Mouse (Mus musculus) lung, embryonic 15.5 days (tissue): ENCODE measurements around the gene BC030500. TPM values are rescaled to one million over a fixed set of nuclear protein-coding genes. Genes with fewer than 3 reads are reported as not detected.

Experiments used
- ATAC-seq: fragments of 200-750 bp; cut with Nextera tagmentation; 2 replicates; pipeline ENCODE4 v1.8.0; 2017; ENCODE audit warnings: moderate number of reproducible peaks, borderline replicate concordance; ENCODE audit not compliant: low FRiP score, low TSS enrichment; ENCODE audit errors: extremely low read depth
- H3K27ac ChIP-seq: fragments of 300-500 bp; sonication (generic); 2 replicates; pipeline ENCODE4 v1.5.1; 2015; ENCODE audit warnings: moderate library complexity, mild to moderate bottlenecking, inconsistent platforms
- H3K27me3 ChIP-seq: fragments of 300-500 bp; sonication (generic); 2 replicates; pipeline ENCODE4 v1.6.1; 2015; ENCODE audit warnings: inconsistent platforms
- H3K36me3 ChIP-seq: fragments of 300-500 bp; sonication (generic); 2 replicates; pipeline ENCODE4 v1.6.1; 2015; ENCODE audit warnings: inconsistent platforms
- H3K4me1 ChIP-seq: fragments of 300-500 bp; sonication (generic); 2 replicates; pipeline ENCODE4 v1.6.1; 2015; ENCODE audit warnings: inconsistent platforms
- H3K4me2 ChIP-seq: fragments of 300-500 bp; sonication (generic); 2 replicates; pipeline ENCODE4 v1.6.1; 2015; ENCODE audit warnings: inconsistent platforms, mild to moderate bottlenecking, moderate library complexity
- H3K4me3 ChIP-seq: fragments of 300-500 bp; sonication (generic); 2 replicates; pipeline ENCODE4 v1.5.1; 2015; ENCODE audit warnings: mild to moderate bottlenecking, inconsistent platforms
- H3K9ac ChIP-seq: fragments of 300-500 bp; sonication (generic); 2 replicates; pipeline ENCODE4 v1.6.1; 2015; ENCODE audit warnings: inconsistent platforms
- H3K9me3 ChIP-seq: fragments of 300-500 bp; sonication (generic); 2 replicates; pipeline ENCODE4 v1.6.1; 2016; ENCODE audit warnings: inconsistent platforms
- WGBS: fragments of 180-500 bp; shearing (Covaris S2); methylation state at CpG from one replicate; pipeline ENCODE4 v1.1.7; 2015; 5-methylcytosine and 5-hydroxymethylcytosine counted together
- polyA plus RNA-seq: library from polyadenylated mRNA; unstranded; fragments of >200 nt; fragmentation: Nextera tagmentation; extraction: Ambion mirVana; gene quantifications from 2 replicates; pipeline ENCODE4 v1.2.1, GENCODE M21; 2015

The BC030500 gene
- 0.48 and 0.52 TPM in 2 replicates for polyA plus RNA-seq

GRCm38 (mm10) chr8:58911677-58912076, at the start of gene BC030500:
TSS of gene BC030500 (plus strand) at chr8:58911755.
- Histone ChIP-seq H3K9ac (no peak within 1 kb of the TSS), H3K4me1 (peaks cover 12% of the 10 kb centered on the region; the same call in 1 of the 2 replicates), H3K27me3 (peaks cover 22% of the 10 kb centered on the region), H3K4me3 (peak within 1 kb of the TSS; percentile 49), H3K9me3 (no peaks in the 10 kb centered on the region), H3K36me3 (no peaks in the 10 kb centered on the region), H3K27ac (no peak within 1 kb of the TSS), H3K4me2 (peak within 1 kb of the TSS; percentile 96)
- WGBS = 4% methylated on average over 14 of the region's 14 CpGs
- ATAC-seq = no peak

DNA sequence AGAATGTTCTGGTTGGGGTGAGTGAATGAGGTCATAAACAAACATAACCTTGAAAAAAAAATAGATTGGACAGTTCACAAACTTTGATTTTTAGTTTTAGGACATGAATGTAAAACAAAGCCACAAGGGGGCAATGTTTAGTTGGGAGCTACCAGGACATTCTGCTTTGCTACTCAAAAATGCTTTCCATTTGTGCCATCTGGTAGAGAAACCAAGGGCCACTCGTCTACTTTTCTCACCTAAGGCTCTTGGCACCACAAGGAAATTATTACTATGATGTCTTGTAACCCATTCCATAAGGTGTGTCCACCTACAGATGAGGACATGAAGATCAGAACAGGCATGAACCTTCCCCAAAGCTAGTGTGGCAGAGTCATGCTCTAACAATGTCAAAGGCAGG, 25.1 kb upstream of the BC030500 start:
- ATAC-seq = no peak
- Histone ChIP-seq H3K4me1 (no peaks in the 10 kb centered on the region), H3K4me2 (no peak overlapping the region), H3K4me3 (no peak overlapping the region), H3K36me3 (no peaks in the 10 kb centered on the region), H3K9me3 (no peaks in the 10 kb centered on the region), H3K27ac (no peak overlapping the region), H3K27me3 (no peaks in the 10 kb centered on the region), H3K9ac (no peak overlapping the region)
- 6% methylated on average over 1 of the region's 1 CpGs for WGBS

DNA sequence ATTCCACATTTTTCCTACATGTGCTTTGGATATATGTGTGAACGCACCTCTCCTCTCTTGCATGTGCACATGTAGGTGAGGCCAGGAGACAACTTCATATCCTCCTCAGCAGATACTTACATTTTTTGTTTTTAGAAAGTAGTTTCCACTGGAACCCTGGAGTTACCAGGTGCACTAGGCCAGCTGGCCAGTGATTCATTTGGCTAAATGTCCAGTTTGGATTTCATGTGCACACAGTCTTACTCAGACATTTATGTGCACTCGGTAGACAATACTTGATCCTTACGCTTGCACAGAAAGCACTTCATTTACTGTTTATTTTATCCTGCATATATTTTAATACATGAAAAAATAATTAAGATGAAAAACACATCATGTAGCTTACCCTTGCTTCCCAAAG, 21.0 kb upstream of the BC030500 start:
- no peak for ATAC-seq
- 86% methylated on average over 3 of the region's 3 CpGs for WGBS
- Histone ChIP-seq H3K4me3 (no peak overlapping the region), H3K9ac (no peak overlapping the region), H3K27me3 (no peaks in the 10 kb centered on the region), H3K9me3 (no peaks in the 10 kb centered on the region), H3K4me2 (no peak overlapping the region), H3K27ac (no peak overlapping the region), H3K36me3 (no peaks in the 10 kb centered on the region), H3K4me1 (no peaks in the 10 kb centered on the region)

DNA sequence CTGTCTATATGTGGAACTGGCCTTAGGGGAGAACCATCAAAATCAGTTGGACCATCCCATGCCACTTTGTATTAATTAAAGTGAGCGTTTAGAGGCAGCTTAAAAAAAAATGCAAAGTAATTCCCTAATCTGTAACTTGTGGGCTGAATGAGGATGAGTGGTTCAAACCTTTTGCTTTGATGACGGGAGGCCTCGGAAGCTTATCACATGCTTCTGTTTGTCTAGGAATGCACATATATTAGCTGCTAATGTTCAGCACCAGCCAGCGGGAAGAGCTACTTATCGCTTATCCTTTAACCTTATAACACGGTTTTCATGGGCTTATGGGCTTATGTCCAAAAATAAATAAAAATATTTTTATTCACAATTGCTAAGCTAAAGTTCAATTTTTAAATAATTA, 15.6 kb upstream of the BC030500 start:
- WGBS = 42% methylated on average over 6 of the region's 6 CpGs
- Histone ChIP-seq H3K27ac (no peak overlapping the region), H3K36me3 (no peaks in the 10 kb centered on the region), H3K4me3 (no peak overlapping the region), H3K9me3 (no peaks in the 10 kb centered on the region), H3K4me2 (no peak overlapping the region), H3K27me3 (no peaks in the 10 kb centered on the region), H3K4me1 (no peaks in the 10 kb centered on the region), H3K9ac (no peak overlapping the region)
- ATAC-seq = no peak

DNA sequence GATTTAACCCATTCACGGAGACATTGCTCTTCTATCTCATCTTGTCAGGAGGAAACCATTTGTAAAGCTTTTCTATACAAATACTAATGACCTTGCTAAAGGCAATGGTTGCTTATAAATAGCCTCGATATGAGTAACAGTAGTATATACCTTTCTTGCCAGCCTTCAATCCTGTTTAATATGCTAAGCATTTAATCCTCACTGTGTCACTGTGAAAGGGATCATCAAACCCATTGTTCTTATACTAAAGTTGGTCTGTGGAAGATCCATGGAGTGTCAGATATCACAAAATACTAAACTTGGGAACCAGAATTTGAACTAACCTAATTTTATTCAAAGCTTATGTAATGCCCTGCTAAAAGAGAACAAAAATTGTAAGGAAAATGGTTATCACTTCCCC, 7.1 kb upstream of the BC030500 start:
- WGBS = 40% methylated on average over 2 of the region's 2 CpGs
- no peak overlapping the region for H3K4me3 ChIP-seq
- H3K9ac ChIP-seq = no peak overlapping the region
- H3K9me3 ChIP-seq = no peaks in the 10 kb centered on the region
- no peaks in the 10 kb centered on the region for H3K27me3 ChIP-seq
- H3K4me1 ChIP-seq = no peaks in the 10 kb centered on the region
- ATAC-seq = no peak
- H3K4me2 ChIP-seq = no peak overlapping the region
- H3K36me3 ChIP-seq = no peaks in the 10 kb centered on the region
- H3K27ac ChIP-seq = no peak overlapping the region

GRCm38 (mm10) chr8:58912196-58912839, 763 bp downstream of the BC030500 start, which contains the start of gene Galntl6:
TSS of gene Galntl6 (minus strand) at chr8:58912640.
- Histone ChIP-seq H3K4me3 (peak within 1 kb of the TSS; percentile 49), H3K27ac (no peak within 1 kb of the TSS), H3K4me2 (peak within 1 kb of the TSS; percentile 96), H3K9me3 (no peaks in the 10 kb centered on the region), H3K27me3 (peaks cover 22% of the 10 kb centered on the region), H3K4me1 (peaks cover 12% of the 10 kb centered on the region; the same call in 1 of the 2 replicates), H3K36me3 (no peaks in the 10 kb centered on the region), H3K9ac (no peak within 1 kb of the TSS)
- ATAC-seq = peak; percentile 52
- 1% methylated on average over 36 of the region's 37 CpGs for WGBS

GRCm38 (mm10) chr8:58912840-58913639, 1.5 kb downstream of the BC030500 start:
- Histone ChIP-seq H3K4me3 (peak overlapping the region; percentile 49), H3K36me3 (no peaks in the 10 kb centered on the region), H3K4me1 (peaks cover 12% of the 10 kb centered on the region; the same call in 1 of the 2 replicates), H3K4me2 (peak overlapping the region; percentile 96), H3K9ac (no peak overlapping the region), H3K9me3 (no peaks in the 10 kb centered on the region), H3K27ac (no peak overlapping the region), H3K27me3 (peaks cover 22% of the 10 kb centered on the region)
- WGBS = 4% methylated on average over 30 of the region's 30 CpGs
- peak; percentile 52; the same call in 1 of the 2 replicates for ATAC-seq

- Histone ChIP-seq H3K4me1 (peaks cover 12% of the 10 kb centered on the region; the same call in 1 of the 2 replicates), H3K27me3 (peaks cover 22% of the 10 kb centered on the region), H3K9me3 (no peaks in the 10 kb centered on the region), H3K27ac (no peak overlapping the region), H3K36me3 (no peaks in the 10 kb centered on the region), H3K4me2 (no peak overlapping the region), H3K4me3 (no peak overlapping the region), H3K9ac (no peak overlapping the region)
- WGBS = 48% methylated on average over 3 of the region's 3 CpGs
- ATAC-seq = no peak
Observed at GRCm38 (mm10) chr8:58913640-58913968, 2.0 kb downstream of the BC030500 start.

DNA sequence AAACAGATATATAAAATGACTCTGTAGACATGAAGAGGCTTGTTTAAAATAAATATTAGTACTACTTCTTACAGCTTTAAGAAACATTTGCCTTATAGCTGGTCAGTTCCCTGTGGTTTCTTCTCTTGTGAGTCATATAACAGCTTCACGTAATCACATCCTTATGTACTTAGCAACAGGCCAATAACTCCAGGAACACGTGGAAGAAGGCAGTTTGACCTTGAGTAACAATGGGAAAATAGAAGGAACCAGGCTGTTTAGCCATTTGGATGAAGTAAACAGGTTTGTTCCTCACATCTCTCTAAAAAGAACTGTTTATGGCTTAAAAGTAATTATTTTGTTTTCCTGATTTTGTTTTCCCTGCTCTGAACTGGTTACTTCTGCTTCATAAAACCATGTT, 3.6 kb downstream of the BC030500 start:
- no peak overlapping the region for H3K4me3 ChIP-seq
- no peak overlapping the region for H3K27ac ChIP-seq
- H3K4me1 ChIP-seq = peaks cover 12% of the 10 kb centered on the region; the same call in 1 of the 2 replicates
- 49% methylated on average over 2 of the region's 2 CpGs for WGBS
- H3K36me3 ChIP-seq = no peaks in the 10 kb centered on the region
- H3K4me2 ChIP-seq = no peak overlapping the region
- H3K9ac ChIP-seq = no peak overlapping the region
- H3K27me3 ChIP-seq = peaks cover 22% of the 10 kb centered on the region
- no peak for ATAC-seq
- H3K9me3 ChIP-seq = no peaks in the 10 kb centered on the region

DNA sequence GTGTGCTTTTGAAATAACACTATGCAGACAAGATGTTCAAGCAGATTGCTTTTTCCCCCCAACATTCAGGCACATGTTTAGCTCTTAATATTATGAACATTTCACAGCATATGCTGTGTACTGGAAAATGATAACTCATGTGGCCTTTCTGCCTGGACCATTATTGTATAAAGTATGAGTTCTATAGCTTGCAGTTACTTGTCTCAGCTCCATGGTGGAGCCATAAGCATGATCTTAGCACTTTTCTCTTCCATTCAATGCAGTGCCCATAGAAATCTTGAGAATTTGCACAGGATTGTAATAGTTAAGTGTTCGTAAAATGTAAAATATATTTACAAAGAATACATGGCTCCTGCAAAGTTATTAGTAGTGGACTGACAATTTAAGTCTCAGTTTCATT, 19.5 kb downstream of the BC030500 start:
- ATAC-seq = no peak
- H3K36me3 ChIP-seq = no peaks in the 10 kb centered on the region
- H3K9ac ChIP-seq = no peak overlapping the region
- H3K27ac ChIP-seq = no peak overlapping the region
- WGBS = 68% methylated on average over 1 of the region's 1 CpGs
- no peaks in the 10 kb centered on the region for H3K9me3 ChIP-seq
- no peaks in the 10 kb centered on the region for H3K27me3 ChIP-seq
- H3K4me3 ChIP-seq = no peak overlapping the region
- H3K4me1 ChIP-seq = no peaks in the 10 kb centered on the region
- no peak overlapping the region for H3K4me2 ChIP-seq

- no peaks in the 10 kb centered on the region for H3K4me1 ChIP-seq
- H3K36me3 ChIP-seq = no peaks in the 10 kb centered on the region
- H3K9ac ChIP-seq = no peak overlapping the region
- H3K27ac ChIP-seq = no peak overlapping the region
- 74% methylated on average over 4 of the region's 4 CpGs for WGBS
- no peak overlapping the region for H3K4me3 ChIP-seq
- ATAC-seq = no peak
- no peaks in the 10 kb centered on the region for H3K27me3 ChIP-seq
- no peaks in the 10 kb centered on the region for H3K9me3 ChIP-seq
- no peak overlapping the region for H3K4me2 ChIP-seq
Observed at GRCm38 (mm10) chr8:58943773-58944172, 32.2 kb downstream of the BC030500 start.

DNA sequence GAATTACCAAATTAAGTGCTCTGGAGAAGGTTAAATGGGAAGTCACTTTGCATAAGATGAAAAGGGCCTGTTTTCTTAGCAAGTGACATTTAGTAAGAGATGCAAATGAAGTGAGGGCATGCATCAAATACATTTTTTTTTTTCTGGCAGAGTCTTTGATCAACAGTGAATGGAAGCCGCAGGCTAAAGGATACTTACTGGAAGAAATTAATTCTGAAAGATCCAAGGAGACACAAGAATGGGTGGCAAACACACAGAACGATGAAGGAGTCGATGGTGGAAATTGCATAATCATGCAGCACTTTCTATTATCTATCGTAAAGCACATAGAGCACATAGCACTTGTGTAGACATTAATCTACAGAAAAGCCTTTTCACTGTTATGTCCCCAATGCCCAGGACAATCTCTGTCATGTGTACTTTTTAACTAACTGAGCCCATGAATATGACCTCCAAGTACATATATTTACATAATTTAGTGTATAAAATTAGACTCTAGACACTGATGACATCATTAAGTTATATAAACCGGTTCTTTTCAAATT, 45.7 kb downstream of the BC030500 start:
- Histone ChIP-seq H3K27me3 (no peaks in the 10 kb centered on the region), H3K36me3 (no peaks in the 10 kb centered on the region), H3K9ac (no peak overlapping the region), H3K4me3 (no peak overlapping the region), H3K4me1 (no peaks in the 10 kb centered on the region), H3K4me2 (no peak overlapping the region), H3K27ac (no peak overlapping the region), H3K9me3 (no peaks in the 10 kb centered on the region)
- WGBS = 79% methylated on average over 5 of the region's 5 CpGs
- no peak for ATAC-seq
